Mouse (Mus musculus) forebrain, embryonic 10.5 days (tissue): ENCODE data around the gene Rbfox2. TPM values are rescaled to one million over a fixed set of nuclear protein-coding genes. Genes with fewer than 3 reads are reported as not detected.
"Not testable (repeated sequence)": the region's sequence is repeated elsewhere in the genome, so short reads cannot be mapped to it uniquely, and the experiment has no call there.

ENCODE experiments used
- DNase-seq: peaks from one replicate; pipeline ENCODE4 v3.0.0-alpha.2; 2017; ENCODE audit warnings: low spot score; ENCODE audit errors: extremely low spot score
- H3K27ac ChIP-seq: fragments of 300-500 bp; sonication (generic); 2 replicates; pipeline ENCODE4 v1.5.1; 2016; ENCODE audit warnings: mild to moderate bottlenecking
- H3K27me3 ChIP-seq: fragments of 300-500 bp; sonication (generic); 2 replicates; pipeline ENCODE4 v1.6.1; 2016; ENCODE audit warnings: mild to moderate bottlenecking; ENCODE audit not compliant: poor library complexity, severe bottlenecking
- H3K36me3 ChIP-seq: fragments of 300-500 bp; sonication (generic); replicated peaks from 2 replicates; pipeline ENCODE4 v1.6.1; 2016; ENCODE audit warnings: mild to moderate bottlenecking, moderate library complexity
- H3K4me1 ChIP-seq: fragments of 300-500 bp; sonication (generic); 2 replicates; pipeline ENCODE4 v1.6.1; 2016
- H3K4me3 ChIP-seq: fragments of 300-500 bp; sonication (generic); 2 replicates; pipeline ENCODE4 v1.5.1; 2016; ENCODE audit warnings: mild to moderate bottlenecking, moderate library complexity
- H3K9me3 ChIP-seq: fragments of 300-500 bp; sonication (generic); 2 replicates; pipeline ENCODE4 v1.6.1; 2016; ENCODE audit warnings: mild to moderate bottlenecking, moderate library complexity
- WGBS: fragments of 180-500 bp; shearing (Covaris S2); methylation state at CpG from one replicate; pipeline ENCODE4 v1.1.7; 2016; 5-methylcytosine and 5-hydroxymethylcytosine counted together
- polyA plus RNA-seq: library from polyadenylated mRNA; unstranded; fragments of >200 nt; fragmentation: Nextera tagmentation; extraction: Ambion mirVana; gene quantifications from 2 replicates; pipeline ENCODE4 v1.2.1, GENCODE M21; 2016

Gene Rbfox2
- polyA plus RNA-seq, 1 experiment from 2014 or later: 39.0 TPM

DNA sequence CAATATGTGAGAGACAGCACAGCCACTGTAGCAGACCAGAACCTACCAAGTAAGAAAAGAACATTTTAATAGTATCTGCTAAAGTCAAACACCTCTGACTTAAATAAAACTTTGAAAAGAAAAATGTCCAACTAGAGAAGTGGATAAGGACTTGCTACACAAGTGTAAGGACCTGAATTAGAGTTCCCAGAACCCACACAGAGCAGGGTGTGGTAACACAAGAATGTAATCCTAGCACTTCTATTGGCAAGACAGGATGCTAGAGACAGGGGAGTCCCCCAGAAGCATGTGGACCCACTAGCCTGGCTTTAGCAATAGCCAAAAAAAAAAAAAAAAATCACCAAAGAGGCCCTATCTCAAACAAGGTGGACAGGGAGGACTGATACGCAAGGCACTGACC lies 26.7 kb downstream of the Rbfox2 start:
- DNase-seq: no peak
- Histone ChIP-seq H3K36me3 (no peaks in the 10 kb centered on the region), H3K27me3 (no peaks in the 10 kb centered on the region), H3K27ac (no peak overlapping the region), H3K4me1 (peaks cover 23% of the 10 kb centered on the region), H3K9me3 (no peaks in the 10 kb centered on the region), H3K4me3 (no peak overlapping the region)
- WGBS: 100% methylated on average over 1 of the region's 1 CpGs

DNA sequence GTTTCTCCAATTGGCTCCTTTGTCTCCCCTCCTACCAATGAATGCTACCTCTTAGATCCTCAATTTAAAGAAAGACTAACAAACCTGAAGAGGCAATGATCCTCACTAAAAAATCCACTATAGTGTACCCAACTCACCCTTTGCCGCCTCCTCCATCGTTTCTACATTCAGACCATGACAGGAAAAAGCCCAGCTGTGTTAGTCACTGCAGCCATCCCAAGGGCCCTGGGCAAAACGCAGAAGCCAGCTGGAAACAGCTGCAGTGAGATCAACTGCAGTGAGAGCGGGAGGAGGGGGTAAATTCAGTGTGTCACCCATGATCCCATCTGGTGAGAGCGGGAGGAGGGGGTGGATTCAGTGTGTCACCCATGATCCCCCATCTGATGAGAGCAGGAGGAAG lies 28.0 kb downstream of the Rbfox2 start:
- DNase-seq: no peak
- H3K27ac ChIP-seq: no peak overlapping the region
- 85% methylated on average over 5 of the region's 5 CpGs for WGBS

DNA sequence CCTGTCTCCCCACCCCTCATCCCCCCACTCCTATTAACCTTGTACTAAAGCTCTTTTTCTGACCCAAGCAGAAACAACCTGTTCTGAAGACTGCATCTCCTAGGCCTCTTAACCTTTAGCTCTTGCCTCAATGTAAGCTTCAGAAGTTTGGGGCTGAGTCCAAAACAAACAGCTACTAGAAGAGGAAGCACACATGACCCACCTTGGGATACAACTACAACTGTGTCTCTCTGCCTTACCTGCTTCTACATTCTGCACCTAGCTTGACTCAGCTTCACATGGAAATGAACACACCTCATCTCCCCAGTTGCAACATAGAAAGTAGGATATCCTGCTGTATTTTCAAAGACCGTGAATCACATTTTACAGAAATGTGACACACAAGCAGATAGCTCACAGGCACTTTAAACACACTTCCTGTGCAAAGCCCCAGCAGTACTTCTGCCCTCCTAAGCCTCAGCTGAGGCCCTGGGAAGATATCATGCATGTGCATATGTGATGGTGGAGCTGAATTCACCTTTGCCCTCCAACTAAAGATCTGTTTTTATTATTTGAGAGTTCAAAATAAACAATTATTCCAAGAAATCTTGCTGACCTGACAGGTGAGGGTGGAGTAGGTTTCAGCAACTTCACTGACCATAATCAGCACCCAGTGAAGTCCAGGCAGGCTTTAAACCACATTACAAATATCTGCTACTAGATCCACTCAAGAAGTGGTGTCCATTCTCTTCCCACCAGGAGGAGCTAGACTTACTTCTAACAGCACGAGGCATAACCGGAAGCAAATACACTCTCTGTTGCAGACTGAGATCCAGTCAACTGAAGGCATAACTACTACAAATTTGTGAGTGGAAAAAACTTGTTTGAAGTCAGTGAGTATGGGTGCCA lies 29.7 kb downstream of the Rbfox2 start:
- WGBS: 88% methylated on average over 3 of the region's 3 CpGs

More for the DNA sequence above, 28.0 kb downstream of the Rbfox2 start:
- H3K36me3 ChIP-seq: no peaks in the 10 kb centered on the region
- H3K4me3 ChIP-seq: no peak overlapping the region
- H3K4me1 ChIP-seq: peaks cover 27% of the 10 kb centered on the region
- H3K9me3 ChIP-seq: no peaks in the 10 kb centered on the region
- no peaks in the 10 kb centered on the region for H3K27me3 ChIP-seq

DNA sequence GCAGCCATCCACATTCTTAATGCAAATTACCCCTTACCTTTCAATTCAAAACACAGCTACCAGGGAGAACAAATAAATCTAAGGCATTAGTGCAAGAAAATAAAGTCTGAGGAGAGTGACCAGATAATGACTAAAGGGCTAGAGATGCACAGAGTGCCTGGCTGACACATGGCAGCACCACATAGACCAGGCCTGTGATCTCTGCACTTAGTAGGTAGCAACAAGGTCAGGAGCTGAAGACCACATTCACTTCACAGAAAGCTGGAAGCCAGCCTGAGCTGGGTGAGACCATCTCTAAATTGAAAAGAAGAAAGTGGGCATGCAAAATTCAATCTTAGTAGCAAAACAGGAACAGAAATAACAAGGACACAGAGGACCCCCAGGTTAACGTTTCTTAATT lies 30.5 kb downstream of the Rbfox2 start:
- no peak overlapping the region for H3K4me3 ChIP-seq
- H3K27ac ChIP-seq: no peak overlapping the region
- H3K27me3 ChIP-seq: no peaks in the 10 kb centered on the region
- no peaks in the 10 kb centered on the region for H3K36me3 ChIP-seq
- DNase-seq: no peak
- H3K4me1 ChIP-seq: peaks cover 28% of the 10 kb centered on the region
- no peaks in the 10 kb centered on the region for H3K9me3 ChIP-seq
- 92% methylated on average over 1 of the region's 1 CpGs for WGBS

More for the DNA sequence above, 29.7 kb downstream of the Rbfox2 start:
- no peak for DNase-seq
- no peaks in the 10 kb centered on the region for H3K36me3 ChIP-seq
- no peaks in the 10 kb centered on the region for H3K9me3 ChIP-seq
- no peaks in the 10 kb centered on the region for H3K27me3 ChIP-seq
- H3K4me3 ChIP-seq: no peak overlapping the region
- H3K4me1 ChIP-seq: peaks cover 30% of the 10 kb centered on the region
- H3K27ac ChIP-seq: no peak overlapping the region

DNA sequence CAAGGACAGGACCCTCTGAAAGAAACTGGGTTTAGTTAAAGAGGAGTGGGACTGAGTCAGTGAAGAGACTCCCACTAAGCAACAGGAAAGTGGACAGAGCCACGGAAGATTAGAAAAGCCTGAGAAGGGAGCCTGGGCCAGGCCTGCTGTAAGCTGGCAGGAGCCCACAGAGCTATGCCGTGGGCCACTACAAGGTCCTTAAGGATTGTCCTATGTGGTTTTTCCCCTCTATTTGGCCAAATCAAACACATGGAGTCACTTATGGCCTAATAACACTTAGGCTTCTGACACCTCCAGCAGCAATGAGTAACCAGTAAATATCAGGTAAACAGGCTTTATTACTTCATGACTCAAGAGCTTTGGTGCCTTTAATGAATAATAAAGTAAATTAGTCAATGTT lies 31.2 kb downstream of the Rbfox2 start:
- peaks cover 20% of the 10 kb centered on the region for H3K4me1 ChIP-seq
- H3K4me3 ChIP-seq: no peak overlapping the region
- DNase-seq: no peak
- no peaks in the 10 kb centered on the region for H3K27me3 ChIP-seq
- no peaks in the 10 kb centered on the region for H3K9me3 ChIP-seq
- no peak overlapping the region for H3K27ac ChIP-seq
- H3K36me3 ChIP-seq: no peaks in the 10 kb centered on the region
- WGBS: 95% methylated on average over 2 of the region's 2 CpGs

DNA sequence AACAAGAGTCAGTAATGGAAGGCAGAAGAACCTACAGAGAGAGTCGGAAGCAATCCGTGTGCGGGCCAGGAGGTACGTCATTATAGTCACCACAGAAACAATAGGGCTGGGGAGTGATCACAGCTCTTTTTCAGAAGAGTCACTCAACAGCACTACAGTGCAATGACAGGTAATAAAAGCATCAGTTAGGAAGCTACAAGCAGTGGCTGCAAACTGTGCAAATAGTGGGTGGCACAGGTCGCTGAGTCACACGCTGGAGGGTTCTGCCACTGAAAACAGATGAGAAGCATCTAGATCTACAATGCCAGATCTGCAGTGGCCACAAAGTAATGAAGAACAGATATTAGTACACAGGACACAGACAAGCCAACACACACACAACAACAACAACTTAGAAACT lies 32.9 kb downstream of the Rbfox2 start:
- Histone ChIP-seq H3K27me3 (no peaks in the 10 kb centered on the region), H3K4me3 (no peak overlapping the region), H3K9me3 (no peaks in the 10 kb centered on the region), H3K36me3 (no peaks in the 10 kb centered on the region), H3K4me1 (peaks cover 20% of the 10 kb centered on the region), H3K27ac (no peak overlapping the region)
- DNase-seq: no peak
- WGBS: 93% methylated on average over 6 of the region's 6 CpGs

DNA sequence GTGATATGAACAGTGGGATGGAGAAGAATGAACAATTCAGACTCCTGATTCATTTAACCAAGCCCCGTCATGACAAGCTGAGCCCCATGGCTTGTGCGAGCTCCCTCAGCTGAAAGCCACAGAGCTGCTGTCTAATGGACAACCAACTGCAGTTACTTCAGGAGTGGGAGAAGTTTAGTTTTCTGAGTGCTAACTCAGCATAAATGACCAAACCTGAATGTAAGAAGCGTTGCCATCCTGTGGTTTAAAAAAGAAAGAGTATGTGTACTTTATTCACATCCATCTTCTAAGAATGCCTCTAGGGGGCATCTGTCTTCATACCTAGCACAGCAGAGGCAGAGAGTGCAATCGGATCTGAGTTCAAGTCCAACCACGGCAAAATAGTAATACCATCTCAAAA lies 35.5 kb downstream of the Rbfox2 start:
- no peaks in the 10 kb centered on the region for H3K36me3 ChIP-seq
- no peak overlapping the region for H3K4me3 ChIP-seq
- H3K4me1 ChIP-seq: peaks cover 36% of the 10 kb centered on the region
- H3K9me3 ChIP-seq: no peaks in the 10 kb centered on the region
- no peaks in the 10 kb centered on the region for H3K27me3 ChIP-seq
- H3K27ac ChIP-seq: no peak overlapping the region
- whole genome bisulfite sequencing: 92% methylated on average over 5 of the region's 5 CpGs
- no peak for DNase-seq

DNA sequence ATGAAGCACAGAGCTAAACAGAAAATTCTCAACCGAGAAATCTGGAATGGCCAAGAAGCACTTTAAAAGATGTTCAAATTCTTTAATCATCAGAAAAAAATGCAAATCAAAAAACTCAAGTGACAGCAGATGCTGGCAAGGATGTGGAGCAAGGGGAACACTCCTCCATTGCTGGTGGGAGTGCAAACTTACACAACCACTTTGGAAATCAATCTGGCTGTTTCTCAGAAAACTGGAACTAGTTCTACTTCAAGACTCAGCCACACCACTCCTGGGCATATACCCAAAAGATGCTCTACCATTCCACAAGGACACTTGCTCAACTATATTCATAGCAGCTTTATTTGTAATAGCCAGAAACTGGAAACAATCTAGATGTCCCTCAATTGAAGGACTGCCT lies 37.3 kb downstream of the Rbfox2 start:
- DNase-seq, H3K9me3 ChIP-seq: not testable (repeated sequence)

DNA sequence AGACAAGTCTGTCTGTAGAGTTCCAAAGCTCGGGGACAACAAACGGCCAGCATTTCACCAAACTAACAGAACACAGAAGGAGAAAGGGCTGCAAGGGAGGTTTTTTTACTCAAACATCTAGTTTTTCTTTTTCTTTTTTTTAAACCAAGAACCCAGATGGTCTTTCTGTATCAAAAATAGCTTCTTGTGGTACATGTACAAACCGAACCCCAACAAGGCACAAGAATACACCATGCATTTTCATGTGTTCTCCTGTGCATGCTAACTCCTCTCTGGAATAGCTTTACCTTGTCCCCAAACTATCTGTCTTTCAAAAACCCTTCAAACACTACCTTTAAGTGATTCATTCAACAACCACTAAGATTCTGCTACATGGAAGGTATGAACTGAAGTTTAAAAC lies 38.4 kb downstream of the Rbfox2 start:
- WGBS: 84% methylated on average over 3 of the region's 3 CpGs
- no peak overlapping the region for H3K27ac ChIP-seq
- H3K4me3 ChIP-seq: no peak overlapping the region
- DNase-seq: no peak
- H3K9me3 ChIP-seq: no peaks in the 10 kb centered on the region
- H3K4me1 ChIP-seq: peaks cover 34% of the 10 kb centered on the region
- no peaks in the 10 kb centered on the region for H3K36me3 ChIP-seq
- H3K27me3 ChIP-seq: no peaks in the 10 kb centered on the region

More for the DNA sequence above, 37.3 kb downstream of the Rbfox2 start:
- H3K4me3 ChIP-seq, H3K36me3 ChIP-seq, H3K27me3 ChIP-seq, H3K27ac ChIP-seq: not testable (repeated sequence)
- WGBS: 91% methylated on average over 1 of the region's 1 CpGs
- peaks cover 35% of the 10 kb centered on the region for H3K4me1 ChIP-seq

DNA sequence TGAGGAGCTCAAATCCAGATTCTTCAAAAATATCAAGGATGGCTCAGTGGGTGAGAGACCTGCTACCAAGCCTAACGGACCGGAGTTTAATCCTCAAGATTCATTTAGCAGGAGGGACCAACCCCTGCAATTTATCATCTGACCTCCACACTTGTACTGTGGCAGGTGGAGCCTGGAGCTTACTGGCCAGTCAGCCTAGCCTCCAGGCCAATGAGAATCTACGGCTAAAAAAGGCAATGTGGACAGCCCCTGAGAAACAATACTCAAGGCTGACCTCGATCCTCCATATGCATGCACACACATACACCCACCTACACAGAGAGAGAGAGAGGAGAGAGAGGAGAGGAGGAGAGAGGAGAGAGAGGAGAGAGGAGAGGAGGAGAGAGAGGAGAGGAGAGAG lies 41.5 kb downstream of the Rbfox2 start:
- 48% methylated on average over 4 of the region's 4 CpGs for WGBS
- no peak overlapping the region for H3K4me3 ChIP-seq
- H3K9me3 ChIP-seq: no peaks in the 10 kb centered on the region
- peak overlapping the region; percentile 4; the same call in 1 of the 2 replicates for H3K27ac ChIP-seq
- peaks cover 34% of the 10 kb centered on the region for H3K4me1 ChIP-seq
- H3K36me3 ChIP-seq: 0 out of 2 replicates have a peak, but pooled peaks cover 2% of the 10 kb centered on the region
- H3K27me3 ChIP-seq: no peaks in the 10 kb centered on the region
- DNase-seq: no peak

DNA sequence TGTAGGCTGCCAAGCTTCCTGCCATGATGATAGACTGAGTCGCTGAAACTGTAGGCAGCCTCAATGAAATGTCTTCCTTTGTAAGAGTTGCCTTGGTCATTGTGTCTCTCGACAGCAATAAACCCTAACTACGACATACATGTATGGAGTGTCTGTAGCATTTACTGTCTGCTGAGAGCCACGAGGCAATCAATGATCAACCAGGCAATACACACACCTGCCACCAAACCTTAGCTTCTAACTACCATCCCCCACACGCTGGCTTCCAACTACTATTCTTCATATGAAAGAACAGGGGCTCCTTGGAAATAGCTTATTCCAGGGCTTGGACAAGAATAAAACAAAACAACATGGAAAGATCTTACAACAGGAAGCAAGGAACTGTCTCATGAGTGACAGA lies 42.5 kb downstream of the Rbfox2 start:
- H3K4me3 ChIP-seq: no peak overlapping the region

DNA sequence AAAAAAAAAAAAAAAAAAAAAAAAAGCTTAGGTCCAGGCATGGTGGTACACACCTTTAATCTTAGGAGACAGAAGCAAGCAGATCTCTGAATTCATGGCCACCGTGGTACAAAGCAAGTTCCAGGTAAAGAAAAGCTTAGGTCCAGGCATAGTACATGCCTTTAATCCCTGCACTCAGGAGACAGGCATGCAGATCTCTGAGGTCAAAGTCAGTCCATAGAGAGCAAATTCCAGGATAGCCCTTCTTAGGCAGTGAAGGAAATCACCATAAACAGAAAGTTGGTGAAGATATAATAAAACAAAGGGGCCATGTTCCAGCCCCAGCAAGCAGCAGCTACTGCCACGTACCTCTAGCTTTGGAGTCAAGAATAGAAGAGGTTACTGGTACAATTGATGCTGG lies 44.0 kb downstream of the Rbfox2 start:
- DNase-seq: no peak
- no peak overlapping the region for H3K4me3 ChIP-seq
- H3K36me3 ChIP-seq: 0 out of 2 replicates have a peak, but pooled peaks cover 2% of the 10 kb centered on the region
- no peak overlapping the region for H3K27ac ChIP-seq
- H3K4me1 ChIP-seq: peaks cover 48% of the 10 kb centered on the region
- WGBS: 93% methylated on average over 2 of the region's 2 CpGs
- H3K27me3 ChIP-seq: no peaks in the 10 kb centered on the region
- H3K9me3 ChIP-seq: no peaks in the 10 kb centered on the region

More for the DNA sequence above, 42.5 kb downstream of the Rbfox2 start:
- Histone ChIP-seq H3K4me1 (peaks cover 38% of the 10 kb centered on the region), H3K9me3 (no peaks in the 10 kb centered on the region), H3K27ac (no peak overlapping the region), H3K36me3 (0 out of 2 replicates have a peak, but pooled peaks cover 2% of the 10 kb centered on the region), H3K27me3 (no peaks in the 10 kb centered on the region)
- no peak for DNase-seq
- 92% methylated on average over 5 of the region's 5 CpGs for WGBS

DNA sequence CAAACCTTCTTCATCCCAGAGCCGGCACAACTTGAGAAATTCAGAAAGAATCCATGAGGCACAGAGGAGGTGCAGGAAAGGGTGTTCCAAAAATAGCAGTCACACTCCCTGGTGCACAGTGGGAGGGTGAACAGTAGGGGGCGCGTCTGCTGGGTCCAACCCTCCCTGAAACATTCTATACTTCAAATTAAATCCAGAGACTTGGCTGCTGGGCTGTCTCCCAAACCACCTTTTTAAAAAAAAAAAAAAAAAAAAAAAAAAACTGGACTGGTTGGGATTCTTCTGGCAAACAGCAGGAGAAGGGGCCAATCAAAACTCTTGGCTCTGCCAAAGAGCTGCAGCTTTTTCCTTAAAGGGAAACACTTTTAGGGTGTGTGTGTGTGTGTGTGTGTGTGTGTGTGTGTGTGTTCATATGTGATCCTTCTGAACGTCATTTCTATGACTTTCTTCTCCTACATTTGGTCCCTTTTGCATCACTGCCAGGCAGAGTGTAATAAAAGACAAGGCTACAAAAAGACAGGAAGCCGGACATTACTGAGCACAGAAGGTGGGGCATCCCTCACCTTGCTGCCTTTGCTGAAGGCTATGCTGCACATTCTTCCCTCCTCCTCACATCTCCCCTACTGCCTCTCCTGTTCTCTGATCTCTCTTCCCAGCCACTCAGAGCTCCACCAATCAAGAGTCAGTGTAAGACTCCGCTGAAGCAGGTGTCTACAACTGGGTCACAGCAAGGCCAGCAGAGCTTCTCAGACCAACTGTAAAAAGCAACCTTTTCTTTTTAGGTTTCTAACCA lies 49.2 kb downstream of the Rbfox2 start:
- Histone ChIP-seq H3K9me3 (no peaks in the 10 kb centered on the region), H3K4me1 (peaks cover 70% of the 10 kb centered on the region), H3K27ac (no peak overlapping the region), H3K4me3 (no peak overlapping the region), H3K36me3 (no peaks in the 10 kb centered on the region), H3K27me3 (no peaks in the 10 kb centered on the region)
- WGBS: 27% methylated on average over 6 of the region's 6 CpGs
- DNase-seq: peak; percentile 29
